Mouse (Mus musculus): ENCODE data around the gene Olfr827. TPM values are rescaled to one million over a fixed set of nuclear protein-coding genes. Genes with fewer than 3 reads are reported as not detected.

Gene Olfr827
- polyA plus RNA-seq, 1 experiment from 2014 or later: not detected

DNA sequence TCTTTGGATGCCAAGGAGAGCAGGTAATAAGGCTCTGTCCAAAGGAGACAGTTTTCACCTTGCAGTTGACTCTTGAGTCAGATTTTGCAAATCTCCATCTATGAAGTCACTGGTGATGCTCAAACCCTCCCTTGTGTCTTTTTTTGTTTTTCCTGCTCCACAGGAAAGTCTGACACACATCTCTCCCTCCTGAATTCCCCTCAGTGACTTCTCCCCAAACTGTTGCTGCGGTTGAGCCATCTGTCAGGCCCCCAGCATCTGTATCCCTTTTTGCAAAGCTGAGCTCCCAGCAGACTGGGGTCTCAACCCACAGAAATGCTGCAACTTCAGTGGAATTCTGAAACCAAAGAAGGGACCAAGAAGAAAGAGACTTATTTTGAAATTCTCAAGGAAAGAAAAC, 17.9 kb upstream of the Olfr827 start:
- Histone ChIP-seq H3K9me3 (replicated peaks; ENCODE audit: low read length) (no peaks in the 10 kb centered on the region), H3K4me2 (ENCODE audit: low read length) (no peak overlapping the region), H3K36me3 (ENCODE audit: insufficient read depth, low read length) (no peaks in the 10 kb centered on the region), H3K4me3 (replicated peaks; ENCODE audit: low read depth, low read length) (no peak overlapping the region), H3K27me3 (ENCODE audit: insufficient read depth, low read length) (no peaks in the 10 kb centered on the region), H3K27ac (no peak overlapping the region), H3K4me1 (replicated peaks; ENCODE audit: insufficient read depth, low read length) (no peaks in the 10 kb centered on the region), H3K9ac (ENCODE audit: low read depth, low read length) (no peak overlapping the region)
- no peak for ATAC-seq (replicated peaks; ENCODE audit: low FRiP score, low read depth)
- DNase-seq (ENCODE audit: low spot score): no peak
- TF ChIP-seq CTCF (IDR thresholded peaks at IDR 0.05; ENCODE audit: low read depth): no peak
- WGBS: 55% methylated on average over 1 of the region's 1 CpGs

DNA sequence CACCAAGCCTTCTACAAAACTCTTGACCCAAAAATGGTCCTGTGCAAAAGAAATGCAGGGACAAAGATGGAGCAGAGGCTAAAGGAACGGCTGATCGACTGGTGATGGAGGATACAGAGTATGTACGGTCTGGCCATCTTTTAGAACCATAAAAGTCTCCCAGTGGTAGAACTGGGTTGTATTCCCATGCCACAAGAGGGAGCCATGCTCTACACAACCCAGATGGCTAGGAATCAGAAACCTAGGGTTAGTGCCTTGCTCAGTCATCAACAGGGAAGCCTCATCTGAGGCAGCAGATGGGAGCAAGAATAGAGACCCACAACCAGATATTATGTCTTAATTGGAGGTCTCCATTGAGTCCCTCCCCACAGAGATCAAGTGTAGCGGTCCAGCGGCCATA, 15.4 kb upstream of the Olfr827 start:
- no peak for DNase-seq (ENCODE audit: low spot score)
- no peak overlapping the region for H3K4me2 ChIP-seq (ENCODE audit: low read length)
- no peaks in the 10 kb centered on the region for H3K9me3 ChIP-seq (replicated peaks; ENCODE audit: low read length)
- H3K27ac ChIP-seq: no peak overlapping the region
- peak; percentile 11; the same call in 1 of the 2 replicates for TF ChIP-seq CTCF (IDR thresholded peaks at IDR 0.05; ENCODE audit: low read depth)
- no peak for ATAC-seq (replicated peaks; ENCODE audit: low FRiP score, low read depth)
- no peak overlapping the region for H3K4me3 ChIP-seq (replicated peaks; ENCODE audit: low read depth, low read length)
- H3K36me3 ChIP-seq (ENCODE audit: insufficient read depth, low read length): no peaks in the 10 kb centered on the region
- WGBS: 86% methylated on average over 5 of the region's 5 CpGs
- no peaks in the 10 kb centered on the region for H3K27me3 ChIP-seq (ENCODE audit: insufficient read depth, low read length)
- H3K4me1 ChIP-seq (replicated peaks; ENCODE audit: insufficient read depth, low read length): no peaks in the 10 kb centered on the region
- no peak overlapping the region for H3K9ac ChIP-seq (ENCODE audit: low read depth, low read length)

DNA sequence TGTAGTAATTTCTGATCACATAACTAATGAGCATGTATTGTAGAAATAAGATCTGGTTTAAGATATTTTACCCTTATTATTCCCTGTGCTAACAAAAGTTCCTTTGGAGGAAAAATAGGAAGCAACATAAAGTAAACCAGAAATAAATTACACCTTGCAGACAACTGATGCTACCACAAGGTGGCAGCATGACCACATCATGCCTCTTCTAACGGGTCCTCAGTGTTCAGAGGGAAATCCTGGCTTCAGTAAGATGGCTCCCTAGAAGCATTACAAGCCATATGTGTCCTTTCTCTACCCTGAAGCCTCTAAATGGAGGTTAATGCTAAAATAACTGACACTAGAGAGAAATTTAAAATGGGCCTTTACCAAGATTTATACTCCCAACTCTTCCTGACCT, 14.0 kb upstream of the Olfr827 start:
- TF ChIP-seq CTCF (IDR thresholded peaks at IDR 0.05; ENCODE audit: low read depth): peak; percentile 85
- DNase-seq (ENCODE audit: low spot score) (peak; percentile 73), ATAC-seq (replicated peaks; ENCODE audit: low FRiP score, low read depth) (peak; percentile 68)
- Histone ChIP-seq H3K27ac (no peak overlapping the region), H3K4me2 (ENCODE audit: low read length) (no peak overlapping the region), H3K9me3 (replicated peaks; ENCODE audit: low read length) (no peaks in the 10 kb centered on the region), H3K27me3 (ENCODE audit: insufficient read depth, low read length) (no peaks in the 10 kb centered on the region), H3K4me1 (replicated peaks; ENCODE audit: insufficient read depth, low read length) (no peaks in the 10 kb centered on the region), H3K9ac (ENCODE audit: low read depth, low read length) (no peak overlapping the region), H3K36me3 (ENCODE audit: insufficient read depth, low read length) (no peaks in the 10 kb centered on the region), H3K4me3 (replicated peaks; ENCODE audit: low read depth, low read length) (no peak overlapping the region)
- 0% methylated on average over 1 of the region's 1 CpGs for WGBS

DNA sequence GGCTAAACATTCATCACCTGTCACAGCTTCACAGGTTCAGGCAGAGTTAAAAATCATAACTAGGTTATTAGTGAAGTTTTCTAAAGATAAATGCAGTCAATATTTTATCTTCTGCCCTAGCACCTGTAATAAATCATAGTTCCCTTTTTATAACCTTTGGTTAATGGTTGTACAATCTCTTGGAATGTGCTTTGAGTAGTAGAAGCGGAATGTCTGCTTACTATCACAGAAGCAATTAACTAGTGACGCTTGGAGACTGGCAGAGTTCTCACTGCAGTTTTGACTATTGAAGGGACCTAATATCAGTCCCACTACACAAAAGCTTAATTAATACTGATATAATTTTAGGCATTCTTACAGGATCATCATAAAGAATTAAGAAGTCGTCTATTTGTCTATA, 10.8 kb upstream of the Olfr827 start:
- 60% methylated on average over 3 of the region's 3 CpGs for WGBS
- Histone ChIP-seq H3K27me3 (ENCODE audit: insufficient read depth, low read length) (no peaks in the 10 kb centered on the region), H3K9me3 (replicated peaks; ENCODE audit: low read length) (no peaks in the 10 kb centered on the region), H3K36me3 (ENCODE audit: insufficient read depth, low read length) (no peaks in the 10 kb centered on the region), H3K4me2 (ENCODE audit: low read length) (no peak overlapping the region), H3K27ac (no peak overlapping the region), H3K9ac (ENCODE audit: low read depth, low read length) (no peak overlapping the region), H3K4me3 (replicated peaks; ENCODE audit: low read depth, low read length) (no peak overlapping the region), H3K4me1 (replicated peaks; ENCODE audit: insufficient read depth, low read length) (no peaks in the 10 kb centered on the region)
- ATAC-seq (replicated peaks; ENCODE audit: low FRiP score, low read depth): no peak
- TF ChIP-seq CTCF (IDR thresholded peaks at IDR 0.05; ENCODE audit: low read depth): no peak
- no peak for DNase-seq (ENCODE audit: low spot score)

DNA sequence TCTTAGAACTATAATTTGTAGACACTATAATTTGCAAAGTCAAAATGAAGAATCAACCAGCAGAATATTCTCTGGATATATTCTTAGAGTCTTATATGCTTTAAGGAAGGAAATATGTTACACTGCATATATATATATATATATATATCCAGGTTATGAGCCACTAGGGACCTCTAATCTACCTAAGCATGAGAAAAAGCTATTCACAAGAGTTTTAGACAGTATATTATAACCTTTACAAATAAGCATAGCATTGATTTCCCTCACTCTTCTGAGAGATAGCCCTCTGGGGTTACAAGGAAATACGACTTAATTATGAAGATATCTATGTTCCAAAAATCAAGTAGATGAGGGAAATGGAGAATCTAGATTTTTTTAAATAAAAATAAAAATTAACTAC, 30.1 kb downstream of the Olfr827 start, which contains the start of gene Olfr826:
Olfr826 (minus strand) TSS at position 101 of the 400 bp plus-strand sequence.
- no peak for TF ChIP-seq CTCF (IDR thresholded peaks at IDR 0.05; ENCODE audit: low read depth)
- WGBS: 84% methylated on average over 1 of the region's 1 CpGs
- ATAC-seq (replicated peaks; ENCODE audit: low FRiP score, low read depth) (no peak), DNase-seq (ENCODE audit: low spot score) (no peak)
- H3K9me3 ChIP-seq (replicated peaks; ENCODE audit: low read length): no peaks in the 10 kb centered on the region
- H3K4me2 ChIP-seq (ENCODE audit: low read length): no peak within 1 kb of the TSS
- no peaks in the 10 kb centered on the region for H3K27me3 ChIP-seq (ENCODE audit: insufficient read depth, low read length)
- H3K9ac ChIP-seq (ENCODE audit: low read depth, low read length): no peak within 1 kb of the TSS
- H3K4me3 ChIP-seq (replicated peaks; ENCODE audit: low read depth, low read length): no peak within 1 kb of the TSS
- no peaks in the 10 kb centered on the region for H3K4me1 ChIP-seq (replicated peaks; ENCODE audit: insufficient read depth, low read length)
- H3K27ac ChIP-seq: no peak within 1 kb of the TSS
- H3K36me3 ChIP-seq (ENCODE audit: insufficient read depth, low read length): no peaks in the 10 kb centered on the region

DNA sequence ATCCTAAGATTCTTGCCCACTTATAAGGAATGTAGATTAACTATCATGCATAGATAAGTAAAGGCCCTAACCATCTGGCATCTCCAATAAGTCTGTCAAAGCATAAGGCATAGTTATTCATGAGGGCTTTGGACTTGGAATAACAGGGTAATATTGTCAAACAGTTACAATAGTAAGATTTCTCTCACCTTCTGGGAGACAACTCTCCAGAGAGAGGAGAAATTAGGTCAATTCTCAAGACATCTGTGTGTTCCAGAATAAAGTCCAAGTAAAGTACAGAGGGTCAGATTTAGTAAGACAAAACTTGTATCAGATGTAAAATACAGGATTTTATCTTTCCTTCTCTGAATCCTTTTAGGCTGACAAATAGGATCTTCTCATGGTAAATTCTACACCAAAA, 47.5 kb downstream of the Olfr827 start, which contains the start of gene Olfr825:
Olfr825 (minus strand) TSS at position 101 of the 400 bp plus-strand sequence.
- Histone ChIP-seq H3K4me3 (replicated peaks; ENCODE audit: low read depth, low read length) (no peak within 1 kb of the TSS), H3K27ac (no peak within 1 kb of the TSS), H3K27me3 (ENCODE audit: insufficient read depth, low read length) (no peaks in the 10 kb centered on the region), H3K4me1 (replicated peaks; ENCODE audit: insufficient read depth, low read length) (no peaks in the 10 kb centered on the region), H3K9ac (ENCODE audit: low read depth, low read length) (no peak within 1 kb of the TSS), H3K36me3 (ENCODE audit: insufficient read depth, low read length) (no peaks in the 10 kb centered on the region), H3K4me2 (ENCODE audit: low read length) (no peak within 1 kb of the TSS), H3K9me3 (replicated peaks; ENCODE audit: low read length) (no peaks in the 10 kb centered on the region)
- DNase-seq (ENCODE audit: low spot score): no peak
- TF ChIP-seq CTCF (IDR thresholded peaks at IDR 0.05; ENCODE audit: low read depth): no peak
- ATAC-seq (replicated peaks; ENCODE audit: low FRiP score, low read depth): no peak

DNA sequence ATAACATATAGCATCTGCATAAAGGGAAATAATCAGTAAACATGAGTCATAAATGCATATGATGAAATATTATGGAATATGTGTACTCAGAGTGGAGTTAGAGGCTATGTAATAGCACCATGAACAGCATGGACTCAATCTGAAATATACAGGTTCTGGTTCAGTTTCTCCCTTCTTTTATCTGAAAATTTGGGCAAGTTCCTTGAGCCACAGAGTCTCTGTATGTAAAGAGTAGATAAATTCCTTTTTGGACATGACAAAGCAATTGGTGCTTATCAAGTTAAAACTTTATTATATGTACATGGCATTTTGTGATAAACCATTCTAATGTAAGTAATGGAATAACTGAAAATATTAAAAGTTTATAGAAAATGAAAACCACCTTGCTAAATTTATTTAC, 49.0 kb downstream of the Olfr827 start:
- Histone ChIP-seq H3K9ac (ENCODE audit: low read depth, low read length) (no peak overlapping the region), H3K27me3 (ENCODE audit: insufficient read depth, low read length) (no peaks in the 10 kb centered on the region), H3K4me2 (ENCODE audit: low read length) (no peak overlapping the region), H3K36me3 (ENCODE audit: insufficient read depth, low read length) (no peaks in the 10 kb centered on the region), H3K4me3 (replicated peaks; ENCODE audit: low read depth, low read length) (no peak overlapping the region), H3K27ac (no peak overlapping the region), H3K9me3 (replicated peaks; ENCODE audit: low read length) (no peaks in the 10 kb centered on the region), H3K4me1 (replicated peaks; ENCODE audit: insufficient read depth, low read length) (no peaks in the 10 kb centered on the region)
- TF ChIP-seq CTCF (IDR thresholded peaks at IDR 0.05; ENCODE audit: low read depth): no peak
- ATAC-seq (replicated peaks; ENCODE audit: low FRiP score, low read depth) (no peak), DNase-seq (ENCODE audit: low spot score) (no peak)

Other genes with a start within 250 kb of the Olfr827 start
- not detected in 2 replicates for gene Olfr819, start 247.1 kb downstream of the Olfr827 start, polyA plus RNA-seq (2015; fragmentation: Nextera tagmentation; extraction: Ambion mirVana)
- not detected in 2 replicates for gene Olfr247, start 238.3 kb downstream of the Olfr827 start, polyA plus RNA-seq (2015; fragmentation: Nextera tagmentation; extraction: Ambion mirVana)
- not detected in 2 replicates for gene Gm10310, start 229.3 kb downstream of the Olfr827 start, polyA plus RNA-seq (2015; fragmentation: Nextera tagmentation; extraction: Ambion mirVana)
- not detected in 2 replicates for gene Olfr820, start 201.8 kb downstream of the Olfr827 start, polyA plus RNA-seq (2015; fragmentation: Nextera tagmentation; extraction: Ambion mirVana)
- gene Olfr821, start 184.1 kb downstream of the Olfr827 start, polyA plus RNA-seq (2015; fragmentation: Nextera tagmentation; extraction: Ambion mirVana): not detected in 2 replicates
- not detected in 2 replicates for gene Olfr822, start 143.2 kb downstream of the Olfr827 start, polyA plus RNA-seq (2015; fragmentation: Nextera tagmentation; extraction: Ambion mirVana)
- gene Olfr823, start 99.0 kb downstream of the Olfr827 start, polyA plus RNA-seq (2015; fragmentation: Nextera tagmentation; extraction: Ambion mirVana): not detected in 2 replicates
- not detected in 2 replicates for gene Olfr824, start 84.4 kb downstream of the Olfr827 start, polyA plus RNA-seq (2015; fragmentation: Nextera tagmentation; extraction: Ambion mirVana)
- gene Olfr825, start 47.6 kb downstream of the Olfr827 start, polyA plus RNA-seq (2015; fragmentation: Nextera tagmentation; extraction: Ambion mirVana): not detected in 2 replicates
- not detected in 2 replicates for gene Olfr826, start 30.2 kb downstream of the Olfr827 start, polyA plus RNA-seq (2015; fragmentation: Nextera tagmentation; extraction: Ambion mirVana)
- gene Neurod4, start 65.8 kb upstream of the Olfr827 start, polyA plus RNA-seq (2015; fragmentation: Nextera tagmentation; extraction: Ambion mirVana): not detected in 2 replicates
- gene Tespa1, start 108.5 kb upstream of the Olfr827 start, polyA plus RNA-seq (2015; fragmentation: Nextera tagmentation; extraction: Ambion mirVana): 0.14 TPM in 1 of 2 replicates, not detected in the other
- gene Vmn2r84, start 179.9 kb upstream of the Olfr827 start, polyA plus RNA-seq (2015; fragmentation: Nextera tagmentation; extraction: Ambion mirVana): not detected in 2 replicates
- not detected in 2 replicates for gene Vmn2r85, start 215.3 kb upstream of the Olfr827 start, polyA plus RNA-seq (2015; fragmentation: Nextera tagmentation; extraction: Ambion mirVana)
- not detected in 2 replicates for gene Vmn2r86, start 241.6 kb upstream of the Olfr827 start, polyA plus RNA-seq (2015; fragmentation: Nextera tagmentation; extraction: Ambion mirVana)